Mouse (Mus musculus) bone marrow macrophage, adult 2 months (primary cell): ENCODE results near the gene Rhbdd1. TPM values are rescaled to one million over a fixed set of nuclear protein-coding genes. Genes with fewer than 3 reads are reported as not detected.

ENCODE experiments used
- H3K27ac ChIP-seq: 2 replicates; pipeline ENCODE4 v1.5.1; 2012; ENCODE audit warnings: low read depth, low read length; ENCODE audit not compliant: insufficient read depth
- H3K4me1 ChIP-seq: 2 replicates; pipeline ENCODE4 v1.6.1; 2012; ENCODE audit warnings: low read length; ENCODE audit not compliant: control insufficient read depth, insufficient read depth
- H3K4me3 ChIP-seq: 2 replicates; pipeline ENCODE4 v1.5.1; 2012; ENCODE audit warnings: mild to moderate bottlenecking, low read length, moderate library complexity; ENCODE audit not compliant: insufficient read depth
- CTCF ChIP-seq: IDR thresholded peaks from 2 replicates; pipeline ENCODE4 v1.5.1; 2012; ENCODE audit warnings: low read depth, mild to moderate bottlenecking, low read length, moderate library complexity
- POLR2A ChIP-seq: IDR thresholded peaks from 2 replicates; pipeline ENCODE4 v1.6.1; 2012; ENCODE audit warnings: mild to moderate bottlenecking, low read depth, low read length, borderline replicate concordance
- polyA plus RNA-seq: library from polyadenylated mRNA; stranded (reverse); fragments of >200 nt; gene quantifications from 2 replicates; pipeline ENCODE4 v1.2.4, GENCODE M21; 2012; ENCODE audit not compliant: missing spikeins, insufficient read depth, insufficient read length

Gene Rhbdd1
- polyA plus RNA-seq, 1 experiment, result 24.6 TPM

DNA sequence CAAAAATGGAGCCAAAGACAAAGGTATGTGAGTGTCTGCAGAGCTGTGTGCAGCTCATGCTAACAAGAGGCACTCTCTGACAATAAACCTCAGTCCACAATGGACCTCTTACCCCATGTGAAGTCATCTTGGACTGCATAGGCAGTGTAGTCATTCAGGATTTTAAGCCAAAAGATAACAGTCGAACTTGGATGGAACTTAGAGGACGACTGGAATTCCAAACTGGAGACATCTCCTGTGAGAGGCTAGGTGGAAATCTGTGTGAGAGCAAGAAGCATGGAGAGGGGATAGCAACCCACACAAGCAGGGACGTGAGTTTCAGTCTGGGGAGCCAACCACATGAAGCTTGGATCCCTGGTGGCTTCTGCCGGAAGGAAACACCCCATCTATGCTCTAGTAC lies 133.6 kb downstream of the Rhbdd1 start:
- Histone ChIP-seq H3K27ac (no peak overlapping the region), H3K4me3 (no peak overlapping the region), H3K4me1 (no peaks in the 10 kb centered on the region)
- TF ChIP-seq POLR2A (no peak), CTCF (no peak)

DNA sequence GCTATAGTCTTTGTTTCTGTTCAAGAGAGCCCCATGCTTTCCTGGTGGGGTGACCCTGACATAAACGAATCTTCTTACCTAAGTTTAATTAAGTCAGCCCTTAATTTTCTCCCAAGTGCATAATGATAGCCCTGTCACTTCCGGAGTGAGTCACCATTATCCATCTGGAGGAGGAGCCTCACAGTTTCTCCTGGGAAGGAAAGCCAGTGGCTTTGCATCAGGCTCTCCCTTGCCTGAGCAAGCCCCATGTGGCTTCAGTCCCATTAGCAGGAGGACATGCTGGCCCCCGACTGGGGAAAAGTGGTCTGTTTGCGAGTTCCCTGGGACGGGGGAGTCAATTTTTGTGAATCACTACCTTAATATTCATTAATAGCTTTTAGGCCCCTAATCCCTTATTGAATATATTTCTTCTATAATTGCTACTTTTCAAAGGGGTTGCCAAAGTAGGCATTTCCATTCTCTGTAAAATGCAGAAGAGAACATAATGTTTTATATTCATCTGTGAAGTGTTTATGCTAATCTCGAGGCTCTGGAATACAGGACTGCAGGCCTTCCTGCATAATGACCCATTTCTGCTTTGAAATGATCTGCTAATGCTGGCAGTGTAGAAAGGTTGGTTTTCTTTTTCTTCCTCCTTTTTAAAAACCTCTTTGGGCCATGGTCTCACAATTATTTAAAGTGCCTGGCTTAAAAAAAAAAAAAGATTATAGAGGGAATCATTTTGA lies 135.8 kb downstream of the Rhbdd1 start:
- Histone ChIP-seq H3K4me1 (no peaks in the 10 kb centered on the region), H3K27ac (no peak overlapping the region), H3K4me3 (no peak overlapping the region)
- TF ChIP-seq CTCF, result no peak
- TF ChIP-seq POLR2A, result no peak

DNA sequence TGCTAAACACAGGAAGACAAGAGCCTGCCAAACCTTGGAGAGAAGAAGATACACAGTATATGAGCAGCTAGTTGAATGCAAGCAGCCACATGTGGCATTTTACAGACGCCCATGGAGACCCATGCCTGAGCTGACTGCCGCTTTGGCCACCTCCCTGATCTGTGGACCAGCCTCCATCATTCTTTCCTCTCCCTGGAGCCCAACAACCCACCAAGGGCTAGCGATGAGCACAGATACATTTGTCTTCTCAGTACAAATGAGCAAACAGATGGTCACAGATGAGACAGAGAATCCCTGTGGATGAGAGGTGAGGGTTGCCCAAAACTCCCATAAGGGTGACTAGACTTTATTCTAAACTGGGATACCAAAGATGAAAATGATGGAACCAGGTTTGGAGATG lies 137.8 kb downstream of the Rhbdd1 start:
- H3K4me1 ChIP-seq, result no peaks in the 10 kb centered on the region
- TF ChIP-seq CTCF, result no peak
- no peak for TF ChIP-seq POLR2A
- no peak overlapping the region for H3K27ac ChIP-seq
- no peak overlapping the region for H3K4me3 ChIP-seq

DNA sequence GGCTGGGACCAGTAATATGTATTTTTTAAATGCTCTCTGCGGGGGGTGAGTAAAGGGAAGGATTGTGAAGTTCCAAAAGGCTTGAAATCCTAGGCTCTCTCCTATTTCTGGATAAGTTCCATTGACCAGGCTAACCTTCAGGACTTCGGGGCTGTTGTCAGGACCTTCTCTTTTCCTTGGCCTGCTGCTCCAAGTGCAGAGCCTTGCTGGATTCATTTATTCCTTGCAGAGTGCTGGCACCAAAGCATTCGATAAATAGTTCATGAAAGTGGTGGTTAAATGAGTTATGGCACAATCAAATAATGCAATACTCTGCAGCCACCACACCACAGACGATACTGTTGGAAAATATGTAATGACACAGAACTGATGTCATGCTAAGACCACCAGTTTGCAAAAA lies 143.1 kb downstream of the Rhbdd1 start:
- Histone ChIP-seq H3K27ac (no peak overlapping the region), H3K4me1 (no peaks in the 10 kb centered on the region), H3K4me3 (no peak overlapping the region)
- TF ChIP-seq CTCF (no peak), POLR2A (no peak)

DNA sequence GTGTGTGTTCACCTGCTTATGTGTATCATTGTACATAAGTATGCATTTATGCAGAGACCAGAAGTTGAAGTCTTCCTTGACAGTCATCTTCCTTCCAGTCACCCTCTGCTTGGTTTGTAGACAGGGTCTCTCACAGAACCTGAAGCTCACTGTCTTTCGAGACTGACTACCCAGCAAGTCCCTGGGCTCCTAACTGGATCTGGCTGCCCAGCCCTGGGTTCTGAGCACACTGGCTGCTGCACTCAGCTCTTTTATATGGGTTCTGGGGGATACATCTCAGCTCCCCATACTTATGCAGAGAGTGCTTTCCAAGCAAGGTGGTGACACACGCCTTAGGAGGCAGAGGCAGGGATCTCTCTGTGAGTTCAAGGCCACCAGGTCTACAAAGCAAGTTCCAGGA lies 143.7 kb downstream of the Rhbdd1 start:
- no peak for TF ChIP-seq CTCF
- no peak for TF ChIP-seq POLR2A
- Histone ChIP-seq H3K27ac (no peak overlapping the region), H3K4me1 (no peaks in the 10 kb centered on the region), H3K4me3 (no peak overlapping the region)

DNA sequence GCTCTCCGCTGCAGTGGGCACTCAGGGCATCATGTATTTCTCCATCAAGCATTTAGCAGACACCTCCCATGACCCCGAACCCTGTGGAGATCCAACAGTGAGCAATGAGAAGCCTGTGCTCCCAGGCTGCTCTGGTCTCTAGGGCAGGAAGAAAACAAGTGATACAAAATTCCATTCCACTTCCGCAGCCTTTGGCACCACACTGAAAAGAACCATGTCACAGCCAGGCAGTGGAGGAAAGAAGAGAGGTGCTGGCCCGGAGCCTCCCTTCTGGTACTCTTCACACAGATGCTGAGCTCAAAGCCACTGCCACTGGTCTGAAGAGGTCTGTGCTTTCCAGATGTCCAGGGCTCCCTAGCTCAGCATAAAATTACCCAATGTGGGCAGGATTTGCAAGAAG lies 144.8 kb downstream of the Rhbdd1 start:
- H3K4me3 ChIP-seq, result no peak overlapping the region
- no peak for TF ChIP-seq POLR2A
- TF ChIP-seq CTCF, result no peak
- H3K4me1 ChIP-seq, result no peaks in the 10 kb centered on the region
- no peak overlapping the region for H3K27ac ChIP-seq

DNA sequence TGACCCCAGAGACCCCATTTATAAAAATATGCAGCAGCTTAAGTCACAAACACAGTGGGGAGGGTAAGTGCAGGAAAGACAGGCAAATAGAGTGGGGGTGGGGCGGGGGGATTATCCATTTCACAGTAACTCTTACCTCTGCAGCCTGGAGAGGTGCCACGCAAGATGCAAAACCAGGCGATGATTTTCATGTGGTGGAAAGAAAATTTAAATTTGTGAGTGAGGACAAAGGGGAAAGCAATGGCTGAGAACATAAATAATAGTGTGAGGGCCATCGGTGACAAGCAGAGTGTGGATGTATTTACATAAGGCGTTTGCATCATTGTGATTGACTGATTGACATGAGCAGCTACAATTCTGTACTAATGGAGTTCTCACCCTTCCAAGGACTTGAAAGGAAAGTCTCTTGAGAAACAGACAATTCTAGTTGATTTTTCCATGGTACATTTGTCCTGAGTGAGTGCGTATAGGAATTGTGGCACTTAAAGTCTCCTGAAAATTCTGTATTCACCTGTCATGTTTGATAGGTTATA lies 149.1 kb downstream of the Rhbdd1 start:
- TF ChIP-seq POLR2A (no peak), CTCF (no peak)
- peaks cover 6% of the 10 kb centered on the region; the same call in 1 of the 2 replicates for H3K4me1 ChIP-seq
- H3K4me3 ChIP-seq, result no peak overlapping the region

DNA sequence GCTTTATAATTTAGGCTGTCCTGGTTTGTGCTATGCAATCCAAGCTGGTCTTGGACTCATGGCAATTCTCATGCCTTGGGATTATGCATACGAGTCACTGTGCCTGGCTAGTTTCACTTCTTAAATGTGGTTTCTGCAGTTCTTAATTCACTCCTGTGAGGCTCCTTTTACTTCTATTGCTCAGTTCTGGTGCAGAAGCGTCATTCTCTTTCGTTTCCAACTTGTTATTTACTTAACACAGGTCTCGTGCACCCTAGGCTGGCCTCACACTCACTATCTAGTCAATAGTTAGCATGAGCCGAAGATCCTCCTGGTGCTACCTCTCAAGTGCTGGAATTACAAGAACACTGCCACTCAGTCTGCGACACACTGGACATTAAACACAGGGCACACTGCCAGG lies 152.6 kb downstream of the Rhbdd1 start:
- H3K27ac ChIP-seq, result no peak overlapping the region
- H3K4me1 ChIP-seq, result peaks cover 6% of the 10 kb centered on the region; the same call in 1 of the 2 replicates
- no peak for TF ChIP-seq POLR2A
- TF ChIP-seq CTCF, result no peak
- peak overlapping the region; percentile 37 for H3K4me3 ChIP-seq

More for the DNA sequence above, 149.1 kb downstream of the Rhbdd1 start:
- H3K27ac ChIP-seq, result no peak overlapping the region

DNA sequence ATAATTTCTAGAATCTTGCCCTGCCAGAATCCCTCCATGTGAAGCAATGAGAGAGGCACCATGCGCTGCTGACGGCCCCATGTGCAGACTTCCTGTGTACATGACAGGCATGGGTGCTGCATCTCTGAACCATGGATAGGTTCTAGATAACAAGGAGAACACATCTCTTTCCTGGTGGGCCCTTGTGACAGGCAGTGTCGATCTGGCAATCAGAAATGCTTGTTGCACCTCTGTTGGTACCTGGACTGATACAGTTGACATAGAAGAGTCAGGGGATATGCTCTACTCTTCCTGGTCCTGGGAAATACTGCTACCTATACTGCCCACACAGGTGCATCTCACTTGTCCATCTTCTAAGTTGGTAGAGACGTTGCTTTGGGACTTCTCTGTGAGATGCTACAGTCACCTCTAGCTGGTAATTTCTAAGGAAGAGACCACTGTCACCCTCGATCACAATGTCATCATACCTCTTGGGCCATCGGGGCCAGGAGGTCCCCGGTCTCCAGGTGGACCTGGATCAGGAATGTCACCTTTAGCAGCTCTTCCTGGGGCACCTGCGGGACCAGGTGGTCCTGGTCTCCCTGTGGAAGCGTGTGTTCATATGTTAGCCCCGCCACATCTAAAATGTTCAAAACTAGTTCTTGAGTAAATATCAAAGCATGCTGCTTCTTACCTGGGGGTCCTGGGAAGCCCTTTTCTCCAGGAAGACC lies 154.4 kb downstream of the Rhbdd1 start:
- TF ChIP-seq CTCF (no peak), POLR2A (no peak)
- Histone ChIP-seq H3K4me3 (no peak overlapping the region), H3K27ac (no peak overlapping the region), H3K4me1 (peaks cover 6% of the 10 kb centered on the region; the same call in 1 of the 2 replicates)

DNA sequence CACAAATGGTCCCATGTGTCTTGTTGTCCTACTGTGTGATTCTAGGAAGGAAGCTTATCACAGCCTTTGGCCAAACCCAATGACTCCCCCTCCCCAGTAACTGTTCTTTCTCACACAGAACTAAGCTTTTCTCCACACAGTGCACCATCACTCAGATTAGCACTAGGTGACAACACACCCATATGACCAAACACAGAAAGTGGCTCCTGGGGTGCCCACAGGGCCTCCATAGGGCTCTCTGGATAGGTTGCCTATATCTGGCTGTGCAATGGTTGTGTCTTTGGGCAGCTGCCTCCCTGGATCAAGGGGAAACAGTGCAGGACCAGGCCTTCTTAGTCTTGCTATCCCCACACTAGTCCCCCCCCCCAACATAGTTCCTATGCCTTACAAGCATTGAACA lies 157.2 kb downstream of the Rhbdd1 start:
- peaks cover 5% of the 10 kb centered on the region; the same call in 1 of the 2 replicates for H3K4me1 ChIP-seq
- no peak for TF ChIP-seq CTCF
- TF ChIP-seq POLR2A, result no peak
- H3K4me3 ChIP-seq, result no peak overlapping the region
- no peak overlapping the region for H3K27ac ChIP-seq
